9 mouse cellular contexts compared by ENCODE assay signal in the genomic region with DNA sequence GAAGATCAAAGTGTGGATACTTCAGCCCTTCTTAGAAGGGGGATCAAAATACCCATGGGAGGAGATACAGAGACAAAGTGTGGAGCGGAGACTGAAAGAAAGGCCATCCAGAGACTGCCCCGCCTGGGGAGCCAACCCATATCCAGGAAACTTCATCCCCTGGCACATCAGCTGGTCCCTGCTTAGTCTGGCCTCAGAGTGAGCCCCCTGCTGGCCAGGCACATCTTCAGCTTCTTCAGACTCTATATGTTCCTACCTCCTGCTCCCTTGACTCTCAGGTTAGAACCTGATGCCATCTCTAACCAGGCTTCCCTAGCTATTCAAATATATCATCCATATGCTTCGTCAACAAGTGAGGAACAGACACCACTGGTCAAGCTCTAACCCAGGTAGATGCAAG. TPM values are rescaled to one million over a fixed set of nuclear protein-coding genes. Genes with fewer than 3 reads are reported as not detected.
DNase-seq lines count a peak whose midpoint lies in the region; ATAC-seq lines count a peak whose summit lies in the region.
"Had no signal": no experiment of that assay in that cellular context is flagged by ENCODE, and none has a peak within 500 bp of the region (broad histone marks: within the 10 kb centered on the region; RNA-seq: fewer than 3 reads in every experiment).

No protein-coding gene starts in this region.

- H3K36me3 ChIP-seq in hindbrain, embryonic 10.5 days: no peaks in the 10 kb centered on the region
- no peaks in the 10 kb centered on the region for H3K36me3 ChIP-seq in hindbrain, embryonic 12.5 days

- DNase-seq in hindbrain, embryonic 10.5 days (ENCODE audit: low spot score): peak; percentile 17
- peak; percentile 51 for DNase-seq in 416B (ENCODE audit: low read depth)
- peak; percentile 64 for DNase-seq in T-cell, adult 2 months (ENCODE audit: low spot score)
- DNase-seq in gastrocnemius, adult 8-10 months (ENCODE audit: low spot score in 2 of 2): peak; percentile 45 to 57
- peak; percentile 56 for DNase-seq in lung, postnatal 10 days
- peak; percentile 74 for DNase-seq in thymus, postnatal 25 days
- DNase-seq in right cerebral cortex, postnatal 4 days: no peak

- no peak overlapping the region for H3K27ac ChIP-seq in hindbrain, embryonic 10.5 days
- H3K27ac ChIP-seq in hindbrain, embryonic 12.5 days: no peak overlapping the region

- no peak for ATAC-seq in hindbrain, embryonic 12.5 days (ENCODE audit: low FRiP score)

- no peak overlapping the region for H3K9ac ChIP-seq in hindbrain, embryonic 12.5 days

- H3K27me3 ChIP-seq in hindbrain, embryonic 10.5 days (ENCODE audit: insufficient read depth, poor library complexity, severe bottlenecking): no peaks in the 10 kb centered on the region
- H3K27me3 ChIP-seq in hindbrain, embryonic 12.5 days: no peaks in the 10 kb centered on the region

- no peak overlapping the region for H3K4me3 ChIP-seq in hindbrain, embryonic 10.5 days
- no peak overlapping the region for H3K4me3 ChIP-seq in hindbrain, embryonic 12.5 days

- H3K4me1 ChIP-seq in hindbrain, embryonic 10.5 days (replicated peaks): peaks cover 9% of the 10 kb centered on the region
- peaks cover 13% of the 10 kb centered on the region for H3K4me1 ChIP-seq in hindbrain, embryonic 12.5 days

- H3K9me3 ChIP-seq in hindbrain, embryonic 10.5 days: no peaks in the 10 kb centered on the region
- no peaks in the 10 kb centered on the region for H3K9me3 ChIP-seq in hindbrain, embryonic 12.5 days (replicated peaks)

- no peak overlapping the region for H3K4me2 ChIP-seq in hindbrain, embryonic 12.5 days (replicated peaks)

- 69% methylated on average over 3 of the region's 3 CpGs for WGBS in hindbrain, embryonic 10.5 days
- 68% methylated on average over 3 of the region's 3 CpGs for WGBS in hindbrain, embryonic 12.5 days

RNA-seq across cellular contexts. Expression of a gene that starts 33.9 kb away (rescaled TPM):
- polyA plus RNA-seq in hindbrain, embryonic 10.5 days (2016; fragmentation: Nextera tagmentation; extraction: Ambion mirVana): not detected in 2 replicates
- not detected in 2 replicates for polyA plus RNA-seq in hindbrain, embryonic 12.5 days (2016; fragmentation: Nextera tagmentation; extraction: Ambion mirVana)
- total RNA-seq in gastrocnemius, adult 8-10 months (2022): not detected
- total RNA-seq: layer of hippocampus, adult 18-20 months had no signal

RNA-seq across cellular contexts. Expression of a gene that starts 48.1 kb away (rescaled TPM):
- polyA plus RNA-seq in hindbrain, embryonic 10.5 days (2016; fragmentation: Nextera tagmentation; extraction: Ambion mirVana): 0.07 and 0.09 TPM in 2 replicates
- 0.57 and 0.67 TPM in 2 replicates for polyA plus RNA-seq in hindbrain, embryonic 12.5 days (2016; fragmentation: Nextera tagmentation; extraction: Ambion mirVana)
- 1 to 10 TPM in 2 of 4 experiments, under 1 TPM in 2; 0.82 to 1.5 (median 1.1) TPM for total RNA-seq in gastrocnemius, adult 8-10 months (2022)
